8 mouse cellular contexts compared by ENCODE assay signal in genomic region chr9:107400060-107400511, GRCm38 (mm10). TPM values are rescaled to one million over a fixed set of nuclear protein-coding genes. Genes with fewer than 3 reads are reported as not detected.
DNase-seq lines count a peak whose midpoint lies in the region; ATAC-seq lines count a peak whose summit lies in the region.

No protein-coding gene starts in this region.

- peaks cover 5% of the 10 kb centered on the region; the same call in 1 of the 2 replicates for H3K4me1 ChIP-seq in lung, embryonic 16.5 days (replicated peaks; ENCODE audit: control insufficient read depth, insufficient read depth, low read length)
- peaks cover 38% of the 10 kb centered on the region for H3K4me1 ChIP-seq in midbrain, embryonic 12.5 days

- DNase-seq in lung, postnatal 4 days = no peak
- DNase-seq in embryo, embryonic 9.5 days (ENCODE audit: extremely low spot score) = peak; percentile 46
- peak; percentile 10 for DNase-seq in heart, postnatal 4 days
- DNase-seq in frontal cortex, postnatal 36 days (ENCODE audit: low spot score in 2 of 2) = no peak

- H3K27ac ChIP-seq in lung, embryonic 16.5 days (ENCODE audit: low read length) = no peak overlapping the region
- H3K27ac ChIP-seq in midbrain, embryonic 12.5 days (replicated peaks) = peak overlapping the region; percentile 78

- peak overlapping the region; percentile 55 for H3K9ac ChIP-seq in lung, embryonic 16.5 days (ENCODE audit: low read length)
- H3K9ac ChIP-seq in midbrain, embryonic 12.5 days (replicated peaks) = peak overlapping the region; percentile 89

- peak overlapping the region; percentile 59 for H3K4me3 ChIP-seq in lung, embryonic 16.5 days (ENCODE audit: low read length)
- peak overlapping the region; percentile 85 for H3K4me3 ChIP-seq in midbrain, embryonic 12.5 days

- no peaks in the 10 kb centered on the region for H3K9me3 ChIP-seq in lung, embryonic 16.5 days (ENCODE audit: control insufficient read depth, low read length)
- H3K9me3 ChIP-seq in midbrain, embryonic 12.5 days = no peaks in the 10 kb centered on the region

- WGBS in lung, embryonic 16.5 days = under 1% methylated on average over 35 of the region's 45 CpGs
- WGBS in midbrain, embryonic 12.5 days = under 1% methylated on average over 39 of the region's 45 CpGs

- ATAC-seq in lung, embryonic 16.5 days (ENCODE audit: low read depth) = peak; percentile 19
- ATAC-seq in midbrain, embryonic 12.5 days (ENCODE audit: low FRiP score, low read depth) = peak; percentile 55
- ATAC-seq in monocyte, adult 5-6 weeks (replicated peaks; ENCODE audit: insufficient number of reproducible peaks, low FRiP score, low TSS enrichment, poor library complexity, severe bottlenecking) = no peak
- ATAC-seq in activated CD4-positive, CD25-positive, alpha-beta regulatory T cell, adult 4 months = no peak

- peak overlapping the region; percentile 99 for H3K4me2 ChIP-seq in lung, embryonic 16.5 days (ENCODE audit: low read depth, low read length)
- peak overlapping the region; percentile 92 for H3K4me2 ChIP-seq in midbrain, embryonic 12.5 days (replicated peaks)

- peaks cover 67% of the 10 kb centered on the region for H3K27me3 ChIP-seq in lung, embryonic 16.5 days (ENCODE audit: control insufficient read depth, insufficient read depth, low read depth, low read length)
- peaks cover 74% of the 10 kb centered on the region for H3K27me3 ChIP-seq in midbrain, embryonic 12.5 days

- H3K36me3 ChIP-seq in lung, embryonic 16.5 days (ENCODE audit: control insufficient read depth, insufficient read depth, low read length) = no peaks in the 10 kb centered on the region
- no peaks in the 10 kb centered on the region for H3K36me3 ChIP-seq in midbrain, embryonic 12.5 days

RNA-seq across cellular contexts. Expression of gene Cacna2d2, which starts 0.7 kb away (rescaled TPM):
- polyA plus RNA-seq in lung, embryonic 16.5 days (2015; fragmentation: Nextera tagmentation; extraction: Ambion mirVana) = 0.38 and 0.60 TPM in 2 replicates
- total RNA-seq in heart, postnatal 4 days (2021) = 10 to 100 TPM; 21.2 to 23.1 TPM
- 3.7 and 4.1 TPM in 2 replicates for polyA plus RNA-seq in midbrain, embryonic 12.5 days (2016; fragmentation: Nextera tagmentation; extraction: Ambion mirVana)
- total RNA-seq in monocyte, adult 5-6 weeks (2017) = not detected in 3 replicates
- polyA plus RNA-seq in activated CD4-positive, CD25-positive, alpha-beta regulatory T cell, adult 4 months (2017; shearing (Covaris generic)) = under 1 TPM; 0.16 to 0.41 TPM

RNA-seq across cellular contexts. Expression of gene 6430571L13Rik, which starts 59.7 kb away (rescaled TPM):
- 0.83 and 0.85 TPM in 2 replicates for polyA plus RNA-seq in lung, embryonic 16.5 days (2015; fragmentation: Nextera tagmentation; extraction: Ambion mirVana)
- 1 to 10 TPM; 4.6 to 5.8 TPM for total RNA-seq in heart, postnatal 4 days (2021)
- 3.1 and 4.2 TPM in 2 replicates for polyA plus RNA-seq in midbrain, embryonic 12.5 days (2016; fragmentation: Nextera tagmentation; extraction: Ambion mirVana)
- not detected in 3 replicates for total RNA-seq in monocyte, adult 5-6 weeks (2017)
- polyA plus RNA-seq in activated CD4-positive, CD25-positive, alpha-beta regulatory T cell, adult 4 months (2017; shearing (Covaris generic)) = 1 to 10 TPM; 2.7 to 4.6 TPM

Comparison
In these comparisons a context has a peak if more than half of its experiments do, and no peak if none do; other contexts are left out.
1. ATAC-seq: peak in lung, embryonic 16.5 days (single experiment) and midbrain, embryonic 12.5 days (single experiment); none in monocyte, adult 5-6 weeks (single experiment) and activated CD4-positive, CD25-positive, alpha-beta regulatory T cell, adult 4 months (single experiment).
2. DNase-seq: peak in embryo, embryonic 9.5 days (single experiment) and heart, postnatal 4 days (single experiment); none in lung, postnatal 4 days (0 of 2) and frontal cortex, postnatal 36 days (0 of 2).